Mouse (Mus musculus): ENCODE results near the gene Polr2j.

GRCm38 (mm10) chr5:136102099-136102820 is 14.2 kb upstream of the Polr2j start:
- TF ChIP-seq CTCF (conservative IDR thresholded peaks at IDR 0.05 in 1 of 2, IDR thresholded peaks at IDR 0.05 in 1 of 2; ENCODE audit: low read depth in 2 of 2, low read length in 2 of 2) (peak; percentile 17 to 62; a peak in 2 of 4 replicates), ELF1 (IDR thresholded peaks at IDR 0.05; ENCODE audit: low read depth, low read length) (no peak), EP300 (IDR thresholded peaks at IDR 0.05; ENCODE audit: low read length) (no peak)
